ENCODE assay signal across 18 mouse cellular contexts in genomic region chr3:9598061-9598460, GRCm38 (mm10). TPM values are rescaled to one million over a fixed set of nuclear protein-coding genes. Genes with fewer than 3 reads are reported as not detected.
DNase-seq lines count a peak whose midpoint lies in the region; ATAC-seq and TF ChIP-seq lines count a peak whose summit lies in the region.
"Had no signal": no experiment of that assay in that cellular context is flagged by ENCODE, and none has a peak within 500 bp of the region (broad histone marks: within the 10 kb centered on the region; RNA-seq: fewer than 3 reads in every experiment).

No protein-coding gene starts in this region.

- no peak overlapping the region for H3K27ac ChIP-seq in lung, embryonic 15.5 days
- no peak overlapping the region for H3K27ac ChIP-seq in bone marrow macrophage, adult 2 months (ENCODE audit: insufficient read depth, low read depth, low read length)
- H3K27ac ChIP-seq: heart, embryonic 13.5 days; limb, embryonic 10.5 days; midbrain, embryonic 13.5 days; neural tube, embryonic 13.5 days had no signal

- TF ChIP-seq CTCF in E14TG2a.4 (conservative IDR thresholded peaks at IDR 0.05; ENCODE audit: low read length): no peak
- peak; percentile 28; the same call in 1 of the 2 replicates for TF ChIP-seq CTCF in bone marrow macrophage, adult 2 months (IDR thresholded peaks at IDR 0.05; ENCODE audit: low read depth, low read length)

- 88% methylated on average over 3 of the region's 3 CpGs for WGBS in lung, embryonic 15.5 days

- no peaks in the 10 kb centered on the region for H3K9me3 ChIP-seq in lung, embryonic 15.5 days
- no peaks in the 10 kb centered on the region for H3K9me3 ChIP-seq in E14TG2a.4 (ENCODE audit: low read length)
- H3K9me3 ChIP-seq: heart, embryonic 13.5 days; limb, embryonic 10.5 days; midbrain, embryonic 13.5 days; neural tube, embryonic 13.5 days had no signal

- H3K36me3 ChIP-seq in lung, embryonic 15.5 days: no peaks in the 10 kb centered on the region
- peaks cover 31% of the 10 kb centered on the region for H3K36me3 ChIP-seq in E14TG2a.4 (ENCODE audit: insufficient read depth, low read length)
- H3K36me3 ChIP-seq: heart, embryonic 13.5 days; limb, embryonic 10.5 days; midbrain, embryonic 13.5 days; neural tube, embryonic 13.5 days had no signal

- H3K4me2 ChIP-seq in lung, embryonic 15.5 days: no peak overlapping the region
- H3K4me2 ChIP-seq: heart, embryonic 13.5 days; midbrain, embryonic 13.5 days; neural tube, embryonic 13.5 days had no signal

- DNase-seq in lung, postnatal 10 days: no peak
- peak; percentile 18 for DNase-seq in naive thymus-derived CD4-positive, alpha-beta T cell, adult 2 months (ENCODE audit: low read depth)
- no peak for DNase-seq in cerebellum, postnatal 25 days
- no peak for DNase-seq in adrenal gland, postnatal 14 days
- DNase-seq: cerebellum, adult 2 months; gastrocnemius, postnatal 14 days; kidney, adult 18-20 months; kidney, postnatal 4 days; layer of hippocampus, postnatal 36 days; lung, adult 2 months had no signal

- H3K4me1 ChIP-seq in lung, embryonic 15.5 days: 0 out of 2 replicates have a peak, but pooled peaks cover 7% of the 10 kb centered on the region
- H3K4me1 ChIP-seq in E14TG2a.4 (replicated peaks; ENCODE audit: low read depth, low read length): peaks cover 90% of the 10 kb centered on the region
- peaks cover 24% of the 10 kb centered on the region for H3K4me1 ChIP-seq in bone marrow macrophage, adult 2 months (ENCODE audit: control insufficient read depth, insufficient read depth, low read length)

- H3K27me3 ChIP-seq in lung, embryonic 15.5 days: no peaks in the 10 kb centered on the region
- no peaks in the 10 kb centered on the region for H3K27me3 ChIP-seq in E14TG2a.4 (ENCODE audit: insufficient read depth, low read length)
- H3K27me3 ChIP-seq: heart, embryonic 13.5 days; midbrain, embryonic 13.5 days; neural tube, embryonic 13.5 days had no signal

- 0 out of 2 replicates have a peak, but pooled peaks have one; percentile 46 for ATAC-seq in lung, embryonic 15.5 days (ENCODE audit: borderline replicate concordance, extremely low read depth, low FRiP score, low TSS enrichment)
- ATAC-seq: forebrain, embryonic 16.5 days; midbrain, embryonic 13.5 days had no signal

- no peak overlapping the region for H3K4me3 ChIP-seq in lung, embryonic 15.5 days
- 0 out of 2 replicates have a peak overlapping the region, but pooled peaks have one; percentile 2 for H3K4me3 ChIP-seq in E14TG2a.4 (replicated peaks; ENCODE audit: low read length)
- H3K4me3 ChIP-seq in bone marrow macrophage, adult 2 months (ENCODE audit: insufficient read depth, low read length): no peak overlapping the region
- H3K4me3 ChIP-seq: heart, embryonic 13.5 days; limb, embryonic 10.5 days; midbrain, embryonic 13.5 days; neural tube, embryonic 13.5 days had no signal

- TF ChIP-seq POLR2A in bone marrow macrophage, adult 2 months (IDR thresholded peaks at IDR 0.05; ENCODE audit: borderline replicate concordance, low read depth, low read length): no peak

- no peak overlapping the region for H3K9ac ChIP-seq in lung, embryonic 15.5 days
- H3K9ac ChIP-seq: heart, embryonic 13.5 days; midbrain, embryonic 13.5 days; neural tube, embryonic 13.5 days had no signal

RNA-seq across cellular contexts. Expression of gene Zfp704, which starts 11.8 kb away (rescaled TPM):
- 8.4 and 9.3 TPM in 2 replicates for polyA plus RNA-seq in lung, embryonic 15.5 days (2015; fragmentation: Nextera tagmentation; extraction: Ambion mirVana)
- polyA plus RNA-seq in bone marrow macrophage, adult 2 months (2012; ENCODE audit: insufficient read depth, insufficient read length, missing spikeins): 10.5 TPM in 2 replicates
- 14.6 and 15.1 TPM in 2 replicates for total RNA-seq in adrenal gland, postnatal 14 days (2021)
